Mouse (Mus musculus) midbrain, embryonic 16.5 days (tissue): ENCODE results near the gene Vipr1. TPM values are rescaled to one million over a fixed set of nuclear protein-coding genes. Genes with fewer than 3 reads are reported as not detected.

ENCODE experiments used
- ATAC-seq: fragments of 200-750 bp; cut with Nextera tagmentation; 2 replicates; pipeline ENCODE4 v1.8.0; 2017; ENCODE audit warnings: moderate TSS enrichment
- H3K27ac ChIP-seq: fragments of 300-500 bp; sonication (generic); 2 replicates; pipeline ENCODE4 v1.5.1; 2014; ENCODE audit warnings: mild to moderate bottlenecking, low read length, mixed read lengths
- H3K27me3 ChIP-seq: fragments of 300-500 bp; sonication (generic); 2 replicates; pipeline ENCODE4 v1.6.1; 2014; ENCODE audit warnings: low read depth, low read length, mixed read lengths; ENCODE audit not compliant: control insufficient read depth, insufficient read depth
- H3K36me3 ChIP-seq: fragments of 300-500 bp; sonication (generic); 2 replicates; pipeline ENCODE4 v1.6.1; 2014; ENCODE audit warnings: mild to moderate bottlenecking, low read length, moderate library complexity, mixed read lengths; ENCODE audit not compliant: control insufficient read depth, insufficient read depth
- H3K4me1 ChIP-seq: fragments of 300-500 bp; sonication (generic); 2 replicates; pipeline ENCODE4 v1.6.1; 2014; ENCODE audit warnings: mild to moderate bottlenecking, low read length, mixed read lengths; ENCODE audit not compliant: control insufficient read depth, insufficient read depth
- H3K4me2 ChIP-seq: fragments of 300-500 bp; sonication (generic); 2 replicates; pipeline ENCODE4 v1.6.1; 2014; ENCODE audit warnings: mild to moderate bottlenecking, low read length, mixed read lengths
- H3K4me3 ChIP-seq: fragments of 300-500 bp; sonication (generic); 2 replicates; pipeline ENCODE4 v1.5.1; 2014; ENCODE audit warnings: low read depth, mild to moderate bottlenecking, low read length, moderate library complexity, mixed read lengths
- H3K9ac ChIP-seq: fragments of 300-500 bp; sonication (generic); 2 replicates; pipeline ENCODE4 v1.6.1; 2014; ENCODE audit warnings: low read depth, low read length, mixed read lengths
- H3K9me3 ChIP-seq: fragments of 300-500 bp; sonication (generic); replicated peaks from 2 replicates; pipeline ENCODE4 v1.6.1; 2014; ENCODE audit warnings: mild to moderate bottlenecking, low read length, mixed read lengths; ENCODE audit not compliant: control insufficient read depth, poor library complexity, severe bottlenecking
- WGBS: fragments of 180-500 bp; shearing (Covaris S2); extraction: QIAGEN DNeasy Blood & Tissue Kit; methylation state at CpG from one replicate; pipeline ENCODE4 v1.1.7; 2014; 5-methylcytosine and 5-hydroxymethylcytosine counted together
- polyA plus RNA-seq: library from polyadenylated mRNA; unstranded; fragments of >200 nt; fragmentation: Nextera tagmentation; extraction: Ambion mirVana; gene quantifications from 2 replicates; pipeline ENCODE4 v1.2.1, GENCODE M21; 2015

The Vipr1 gene
- polyA plus RNA-seq, 1 experiment from 2014 or later, result 0.15 TPM

DNA sequence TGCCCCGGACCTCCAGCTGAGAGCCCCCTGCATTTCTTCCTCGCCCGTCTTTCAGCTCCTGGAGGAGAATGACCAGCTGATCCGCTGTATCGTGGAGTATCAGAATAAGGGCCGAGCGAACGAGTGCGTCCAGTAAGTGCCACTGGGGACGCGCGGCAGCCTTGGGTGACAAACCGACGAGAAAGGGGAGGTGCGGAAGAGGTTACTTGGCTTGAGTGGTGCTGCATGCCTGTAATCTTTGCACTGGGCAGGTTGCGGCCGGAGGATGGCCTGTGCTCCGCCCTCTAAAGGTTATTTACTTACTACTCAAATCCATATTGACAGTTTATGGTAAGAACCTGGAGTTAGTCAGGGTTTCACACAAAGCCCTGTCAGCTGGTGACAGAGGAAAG is 68.1 kb downstream of the Vipr1 start:
- H3K9me3 ChIP-seq, result no peaks in the 10 kb centered on the region
- no peaks in the 10 kb centered on the region for H3K36me3 ChIP-seq
- H3K4me3 ChIP-seq, result peak overlapping the region; percentile 82
- peaks cover 17% of the 10 kb centered on the region for H3K4me1 ChIP-seq
- peak; percentile 26 for ATAC-seq
- H3K27ac ChIP-seq, result peak overlapping the region; percentile 94
- H3K9ac ChIP-seq, result peak overlapping the region; percentile 89
- peak overlapping the region; percentile 84 for H3K4me2 ChIP-seq
- H3K27me3 ChIP-seq, result no peaks in the 10 kb centered on the region
- under 1% methylated on average over 18 of the region's 18 CpGs for WGBS

DNA sequence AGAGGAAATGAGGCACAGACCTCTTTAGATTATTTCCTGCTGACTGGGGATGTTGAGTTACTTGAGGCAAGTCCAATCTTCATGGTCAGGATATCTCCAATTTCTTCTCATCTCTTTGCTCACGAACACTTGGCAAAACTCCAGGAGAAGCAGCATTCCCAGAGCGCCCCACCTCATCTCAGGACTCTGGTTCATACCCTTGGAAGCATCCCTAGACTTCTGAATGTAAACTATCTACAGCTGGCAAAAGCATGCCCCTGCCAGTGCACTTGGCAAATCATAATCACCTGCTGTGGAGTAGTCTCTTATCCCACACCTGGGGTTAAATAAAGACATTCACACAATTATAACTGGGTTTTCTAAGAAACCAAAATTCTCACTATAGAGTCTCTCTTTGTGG is 74.5 kb downstream of the Vipr1 start:
- Histone ChIP-seq H3K4me3 (no peak overlapping the region), H3K9ac (no peak overlapping the region), H3K27me3 (no peaks in the 10 kb centered on the region), H3K27ac (no peak overlapping the region), H3K9me3 (no peaks in the 10 kb centered on the region), H3K36me3 (no peaks in the 10 kb centered on the region), H3K4me2 (no peak overlapping the region), H3K4me1 (peaks cover 23% of the 10 kb centered on the region)
- WGBS, result 90% methylated on average over 2 of the region's 2 CpGs
- no peak for ATAC-seq

DNA sequence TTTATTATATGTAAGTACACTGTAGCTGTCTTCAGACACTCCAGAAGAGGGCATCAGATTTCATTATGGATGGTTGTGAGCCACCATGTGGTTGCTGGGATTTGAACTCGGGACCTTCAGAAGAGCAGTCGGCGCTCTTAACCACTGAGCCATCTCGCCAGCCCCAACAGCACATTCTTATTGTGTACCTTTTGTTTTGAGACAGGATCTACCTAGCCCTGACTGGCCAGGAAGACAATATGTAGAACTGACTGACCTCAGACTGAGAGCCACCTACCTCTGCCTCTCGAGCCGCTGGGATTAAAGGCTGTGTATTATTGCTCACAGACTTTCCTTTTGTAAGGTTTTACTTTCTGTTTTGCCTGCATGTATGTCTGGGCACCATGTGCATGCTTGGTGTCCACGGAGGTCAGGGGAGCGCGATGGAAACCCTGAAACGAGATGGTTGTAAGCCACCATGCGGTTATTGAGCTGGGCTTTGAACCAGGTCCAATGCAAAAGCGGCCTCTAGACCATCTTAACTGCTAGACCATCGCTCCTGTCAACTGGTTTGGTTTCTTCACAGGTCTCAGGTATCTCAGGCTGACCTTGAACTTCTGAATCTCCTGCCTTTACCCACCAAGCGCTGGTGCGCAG is 75.7 kb downstream of the Vipr1 start:
- H3K4me1 ChIP-seq, result peaks cover 21% of the 10 kb centered on the region
- no peaks in the 10 kb centered on the region for H3K27me3 ChIP-seq
- peak overlapping the region; percentile 64 for H3K4me3 ChIP-seq
- peak overlapping the region; percentile 69 for H3K4me2 ChIP-seq
- H3K9ac ChIP-seq, result peak overlapping the region; percentile 79
- no peaks in the 10 kb centered on the region for H3K36me3 ChIP-seq
- peak; percentile 5 for ATAC-seq
- no peaks in the 10 kb centered on the region for H3K9me3 ChIP-seq
- 66% methylated on average over 15 of the region's 15 CpGs for WGBS
- H3K27ac ChIP-seq, result peak overlapping the region; percentile 94

GRCm38 (mm10) chr9:121718792-121719318 is 76.3 kb downstream of the Vipr1 start, which contains the start of gene Nktr:
Gene Nktr, plus strand, starts transcription at chr9:121719169.
- H3K4me1 ChIP-seq, result peaks cover 23% of the 10 kb centered on the region
- no peaks in the 10 kb centered on the region for H3K9me3 ChIP-seq
- no peaks in the 10 kb centered on the region for H3K27me3 ChIP-seq
- peak; percentile 99 for ATAC-seq
- peak within 1 kb of the TSS; percentile 94 for H3K27ac ChIP-seq
- peak within 1 kb of the TSS; percentile 64 for H3K4me3 ChIP-seq
- H3K36me3 ChIP-seq, result no peaks in the 10 kb centered on the region
- peak within 1 kb of the TSS; percentile 89 for H3K9ac ChIP-seq
- WGBS, result 0% methylated on average over 57 of the region's 61 CpGs
- H3K4me2 ChIP-seq, result peak within 1 kb of the TSS; percentile 69

GRCm38 (mm10) chr9:121719347-121720331 is 77.1 kb downstream of the Vipr1 start:
- Histone ChIP-seq H3K9ac (peak overlapping the region; percentile 89), H3K27me3 (no peaks in the 10 kb centered on the region), H3K27ac (peak overlapping the region; percentile 88), H3K9me3 (no peaks in the 10 kb centered on the region), H3K4me2 (peak overlapping the region; percentile 68), H3K4me1 (peaks cover 23% of the 10 kb centered on the region), H3K36me3 (no peaks in the 10 kb centered on the region), H3K4me3 (peak overlapping the region; percentile 64)
- WGBS, result under 1% methylated on average over 77 of the region's 87 CpGs
- peak; percentile 66 for ATAC-seq

Other genes with a start within 250 kb of the Vipr1 start
- gene Cck, start 147.0 kb upstream of the Vipr1 start, polyA plus RNA-seq, result 26.5 and 41.5 TPM in 2 replicates
- not detected in 2 replicates for gene Lyzl4, start 620 bp upstream of the Vipr1 start, polyA plus RNA-seq
- gene Sec22c, start 62.8 kb downstream of the Vipr1 start, polyA plus RNA-seq, result 32.0 and 34.5 TPM in 2 replicates
- gene Ss18l2, start 67.6 kb downstream of the Vipr1 start, polyA plus RNA-seq, result 143 and 157 TPM in 2 replicates
- gene Nktr, start 76.5 kb downstream of the Vipr1 start, polyA plus RNA-seq, result 45.3 and 63.1 TPM in 2 replicates
- 21.1 and 23.6 TPM in 2 replicates for gene Zfp651, start 116.6 kb downstream of the Vipr1 start, polyA plus RNA-seq
- gene Klhl40, start 134.9 kb downstream of the Vipr1 start, polyA plus RNA-seq, result 1.5 and 1.6 TPM in 2 replicates
- gene Hhatl, start 149.8 kb downstream of the Vipr1 start, polyA plus RNA-seq, result 0.16 TPM in 1 of 2 replicates, not detected in the other
- 5.1 and 6.8 TPM in 2 replicates for gene Ccdc13, start 196.7 kb downstream of the Vipr1 start, polyA plus RNA-seq
- 143 and 154 TPM in 2 replicates for gene Higd1a, start 215.6 kb downstream of the Vipr1 start, polyA plus RNA-seq